Mouse (Mus musculus): ENCODE data around the gene Gm20479. TPM values are rescaled to one million over a fixed set of nuclear protein-coding genes. Genes with fewer than 3 reads are reported as not detected.

Gene Gm20479
- polyA plus RNA-seq, 1 experiment from 2014 or later = 1.2 TPM

- H3K36me3 ChIP-seq (ENCODE audit: control insufficient read depth, insufficient read depth, low read length) = peaks cover 46% of the 10 kb centered on the region
- ATAC-seq (replicated peaks; ENCODE audit: low FRiP score, low TSS enrichment, low read depth) = no peak
- no peaks in the 10 kb centered on the region for H3K27me3 ChIP-seq (replicated peaks; ENCODE audit: control insufficient read depth, insufficient read depth, low read length)
- whole genome bisulfite sequencing = 21% methylated on average over 6 of the region's 6 CpGs
- no peak overlapping the region for H3K4me3 ChIP-seq (ENCODE audit: low read depth, low read length)
- H3K27ac ChIP-seq (ENCODE audit: low read depth) = no peak overlapping the region
- no peak overlapping the region for H3K9ac ChIP-seq (ENCODE audit: low read length)
- no peaks in the 10 kb centered on the region for H3K4me1 ChIP-seq (replicated peaks; ENCODE audit: control insufficient read depth, insufficient read depth, low read length)
- DNase-seq (ENCODE audit: low spot score) = no peak
- H3K9me3 ChIP-seq (ENCODE audit: control insufficient read depth, low read length) = no peaks in the 10 kb centered on the region
- no peak overlapping the region for H3K4me2 ChIP-seq (ENCODE audit: low read length)
Observed at GRCm38 (mm10) chr7:27345444-27345843, 11.8 kb downstream of the Gm20479 start.

- H3K9me3 ChIP-seq (ENCODE audit: control insufficient read depth, low read length) = no peaks in the 10 kb centered on the region
- peaks cover 4% of the 10 kb centered on the region; the same call in 1 of the 2 replicates for H3K27me3 ChIP-seq (replicated peaks; ENCODE audit: control insufficient read depth, insufficient read depth, low read length)
- H3K27ac ChIP-seq (ENCODE audit: low read depth) = no peak overlapping the region
- H3K9ac ChIP-seq (ENCODE audit: low read length) = no peak overlapping the region
- DNase-seq (ENCODE audit: low spot score) (no peak), ATAC-seq (replicated peaks; ENCODE audit: low FRiP score, low TSS enrichment, low read depth) (no peak)
- WGBS = 51% methylated on average over 4 of the region's 4 CpGs
- no peak overlapping the region for H3K4me3 ChIP-seq (ENCODE audit: low read depth, low read length)
- no peaks in the 10 kb centered on the region for H3K4me1 ChIP-seq (replicated peaks; ENCODE audit: control insufficient read depth, insufficient read depth, low read length)
- no peak overlapping the region for H3K4me2 ChIP-seq (ENCODE audit: low read length)
- H3K36me3 ChIP-seq (ENCODE audit: control insufficient read depth, insufficient read depth, low read length) = peaks cover 25% of the 10 kb centered on the region
Observed at GRCm38 (mm10) chr7:27342595-27342994, 14.6 kb downstream of the Gm20479 start.

- H3K4me1 ChIP-seq (replicated peaks; ENCODE audit: control insufficient read depth, insufficient read depth, low read length) = peaks cover 14% of the 10 kb centered on the region; the same call in 1 of the 2 replicates
- no peak overlapping the region for H3K4me3 ChIP-seq (ENCODE audit: low read depth, low read length)
- peaks cover 14% of the 10 kb centered on the region for H3K36me3 ChIP-seq (ENCODE audit: control insufficient read depth, insufficient read depth, low read length)
- no peaks in the 10 kb centered on the region for H3K9me3 ChIP-seq (ENCODE audit: control insufficient read depth, low read length)
- no peak overlapping the region for H3K4me2 ChIP-seq (ENCODE audit: low read length)
- no peak overlapping the region for H3K27ac ChIP-seq (ENCODE audit: low read depth)
- 28% methylated on average over 7 of the region's 7 CpGs for WGBS
- H3K9ac ChIP-seq (ENCODE audit: low read length) = no peak overlapping the region
- ATAC-seq (replicated peaks; ENCODE audit: low FRiP score, low TSS enrichment, low read depth) = no peak
- DNase-seq (ENCODE audit: low spot score) = no peak
- H3K27me3 ChIP-seq (replicated peaks; ENCODE audit: control insufficient read depth, insufficient read depth, low read length) = peaks cover 25% of the 10 kb centered on the region
Observed at GRCm38 (mm10) chr7:27339519-27339918, 17.7 kb downstream of the Gm20479 start.

GRCm38 (mm10) chr7:27339114-27339513 lies 18.1 kb downstream of the Gm20479 start:
- no peak overlapping the region for H3K4me3 ChIP-seq (ENCODE audit: low read depth, low read length)
- no peak overlapping the region for H3K27ac ChIP-seq (ENCODE audit: low read depth)
- peaks cover 29% of the 10 kb centered on the region for H3K27me3 ChIP-seq (replicated peaks; ENCODE audit: control insufficient read depth, insufficient read depth, low read length)
- peaks cover 18% of the 10 kb centered on the region; the same call in 1 of the 2 replicates for H3K4me1 ChIP-seq (replicated peaks; ENCODE audit: control insufficient read depth, insufficient read depth, low read length)
- 79% methylated on average over 4 of the region's 4 CpGs for WGBS
- DNase-seq (ENCODE audit: low spot score) (no peak), ATAC-seq (replicated peaks; ENCODE audit: low FRiP score, low TSS enrichment, low read depth) (no peak)
- H3K36me3 ChIP-seq (ENCODE audit: control insufficient read depth, insufficient read depth, low read length) = peaks cover 12% of the 10 kb centered on the region
- no peaks in the 10 kb centered on the region for H3K9me3 ChIP-seq (ENCODE audit: control insufficient read depth, low read length)
- H3K4me2 ChIP-seq (ENCODE audit: low read length) = no peak overlapping the region
- H3K9ac ChIP-seq (ENCODE audit: low read length) = no peak overlapping the region

GRCm38 (mm10) chr7:27337175-27337853 lies 19.9 kb downstream of the Gm20479 start, which contains the start of gene Ltbp4:
Gene Ltbp4, minus strand, starts transcription at chr7:27337692.
- peaks cover 24% of the 10 kb centered on the region for H3K4me1 ChIP-seq (replicated peaks; ENCODE audit: control insufficient read depth, insufficient read depth, low read length)
- H3K36me3 ChIP-seq (ENCODE audit: control insufficient read depth, insufficient read depth, low read length) = peaks cover 6% of the 10 kb centered on the region
- peak within 1 kb of the TSS; percentile 43 for H3K9ac ChIP-seq (ENCODE audit: low read length)
- no peaks in the 10 kb centered on the region for H3K9me3 ChIP-seq (ENCODE audit: control insufficient read depth, low read length)
- WGBS = under 1% methylated on average over 36 of the region's 36 CpGs
- H3K27ac ChIP-seq (ENCODE audit: low read depth) = peak within 1 kb of the TSS; percentile 24; the same call in 1 of the 2 replicates
- H3K4me2 ChIP-seq (ENCODE audit: low read length) = peak within 1 kb of the TSS; percentile 65
- H3K4me3 ChIP-seq (ENCODE audit: low read depth, low read length) = peak within 1 kb of the TSS; percentile 44
- peak; percentile 43 for ATAC-seq (replicated peaks; ENCODE audit: low FRiP score, low TSS enrichment, low read depth)
- DNase-seq (ENCODE audit: low spot score) = peak; percentile 79
- peaks cover 35% of the 10 kb centered on the region for H3K27me3 ChIP-seq (replicated peaks; ENCODE audit: control insufficient read depth, insufficient read depth, low read length)

- DNase-seq (ENCODE audit: low spot score) (peak; percentile 98), ATAC-seq (replicated peaks; ENCODE audit: low FRiP score, low TSS enrichment, low read depth) (peak; percentile 70)
- H3K36me3 ChIP-seq (ENCODE audit: control insufficient read depth, insufficient read depth, low read length) = no peaks in the 10 kb centered on the region
- under 1% methylated on average over 47 of the region's 47 CpGs for WGBS
- peak overlapping the region; percentile 44 for H3K4me3 ChIP-seq (ENCODE audit: low read depth, low read length)
- peak overlapping the region; percentile 44 for H3K27ac ChIP-seq (ENCODE audit: low read depth)
- H3K4me2 ChIP-seq (ENCODE audit: low read length) = peak overlapping the region; percentile 65
- H3K4me1 ChIP-seq (replicated peaks; ENCODE audit: control insufficient read depth, insufficient read depth, low read length) = peaks cover 32% of the 10 kb centered on the region
- H3K27me3 ChIP-seq (replicated peaks; ENCODE audit: control insufficient read depth, insufficient read depth, low read length) = peaks cover 35% of the 10 kb centered on the region
- peak overlapping the region; percentile 43 for H3K9ac ChIP-seq (ENCODE audit: low read length)
- H3K9me3 ChIP-seq (ENCODE audit: control insufficient read depth, low read length) = no peaks in the 10 kb centered on the region
Observed at GRCm38 (mm10) chr7:27335928-27336823, 21.0 kb downstream of the Gm20479 start.

GRCm38 (mm10) chr7:27335011-27335720 lies 22.1 kb downstream of the Gm20479 start:
- no peak for ATAC-seq (replicated peaks; ENCODE audit: low FRiP score, low TSS enrichment, low read depth)
- WGBS = 53% methylated on average over 15 of the region's 15 CpGs
- peaks cover 39% of the 10 kb centered on the region for H3K27me3 ChIP-seq (replicated peaks; ENCODE audit: control insufficient read depth, insufficient read depth, low read length)
- DNase-seq (ENCODE audit: low spot score) = no peak
- H3K9me3 ChIP-seq (ENCODE audit: control insufficient read depth, low read length) = no peaks in the 10 kb centered on the region
- 0 out of 2 replicates have a peak overlapping the region, but pooled peaks have one; percentile 44 for H3K4me3 ChIP-seq (ENCODE audit: low read depth, low read length)
- no peak overlapping the region for H3K9ac ChIP-seq (ENCODE audit: low read length)
- peaks cover 32% of the 10 kb centered on the region for H3K4me1 ChIP-seq (replicated peaks; ENCODE audit: control insufficient read depth, insufficient read depth, low read length)
- H3K4me2 ChIP-seq (ENCODE audit: low read length) = peak overlapping the region; percentile 65
- no peaks in the 10 kb centered on the region for H3K36me3 ChIP-seq (ENCODE audit: control insufficient read depth, insufficient read depth, low read length)
- no peak overlapping the region for H3K27ac ChIP-seq (ENCODE audit: low read depth)

GRCm38 (mm10) chr7:27334405-27334911 lies 22.8 kb downstream of the Gm20479 start:
- Histone ChIP-seq H3K4me3 (ENCODE audit: low read depth, low read length) (peak overlapping the region; percentile 18), H3K27ac (ENCODE audit: low read depth) (0 out of 2 replicates have a peak overlapping the region, but pooled peaks have one; percentile 43), H3K9ac (ENCODE audit: low read length) (peak overlapping the region; percentile 18; the same call in 1 of the 2 replicates), H3K27me3 (replicated peaks; ENCODE audit: control insufficient read depth, insufficient read depth, low read length) (peaks cover 46% of the 10 kb centered on the region), H3K9me3 (ENCODE audit: control insufficient read depth, low read length) (no peaks in the 10 kb centered on the region), H3K4me2 (ENCODE audit: low read length) (peak overlapping the region; percentile 62), H3K36me3 (ENCODE audit: control insufficient read depth, insufficient read depth, low read length) (no peaks in the 10 kb centered on the region), H3K4me1 (replicated peaks; ENCODE audit: control insufficient read depth, insufficient read depth, low read length) (peaks cover 34% of the 10 kb centered on the region)
- DNase-seq (ENCODE audit: low spot score) (no peak), ATAC-seq (replicated peaks; ENCODE audit: low FRiP score, low TSS enrichment, low read depth) (no peak)
- 4% methylated on average over 32 of the region's 32 CpGs for WGBS
